Mouse (Mus musculus) heart, adult 2 months (tissue): Measurements from ENCODE around the gene Prox1.
A peak's percentile ranks its signal among the peaks of the same experiment; 100 is the strongest.

Experiments
- CTCF ChIP-seq: fragments of 200-600 bp; IDR thresholded peaks from 2 replicates; pipeline ENCODE4 v1.8.1; 2022; ENCODE audit warnings: antibody characterized with exemption, mild to moderate bottlenecking, moderate library complexity
- EP300 ChIP-seq: fragments of 200-500 bp; IDR thresholded peaks from 2 replicates; pipeline ENCODE4 v1.6.1; 2011; ENCODE audit warnings: low read depth, low read length, control low read depth; ENCODE audit not compliant: insufficient read depth
- POLR2A ChIP-seq: fragments of 200-500 bp; IDR thresholded peaks from 2 replicates; pipeline ENCODE4 v1.6.1; 2011; ENCODE audit warnings: mild to moderate bottlenecking, low read depth, low read length, control low read depth; ENCODE audit not compliant: insufficient read depth

- TF ChIP-seq POLR2A, result no peak
- TF ChIP-seq CTCF, result no peak
- TF ChIP-seq EP300, result peak; percentile 75; the same call in 1 of the 2 replicates
These were observed 41.7 kb downstream of the Prox1 start for GRCm38 (mm10) chr1:190128674-190129322.
